In the genomic region with DNA sequence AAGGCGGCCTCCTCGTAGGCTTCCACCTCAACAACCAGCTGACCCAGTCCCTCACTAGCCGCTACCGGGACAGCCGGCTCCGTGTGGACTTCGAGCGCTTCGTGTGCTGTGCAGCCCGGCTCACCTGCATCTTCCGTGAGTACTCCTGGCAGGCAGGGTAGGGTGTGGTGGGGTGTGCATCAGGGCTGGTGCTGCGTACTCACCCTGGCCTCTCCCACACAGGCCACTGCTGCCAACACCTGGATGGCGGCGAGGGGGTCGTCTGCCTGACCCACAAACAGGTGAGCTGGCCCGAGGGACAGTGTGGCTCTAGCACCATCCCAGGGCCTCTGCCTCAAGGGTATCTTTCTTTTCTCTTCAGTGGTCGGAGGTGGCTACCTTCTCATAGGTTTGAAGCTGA, we compare ENCODE assay signal across 37 mouse cellular contexts. TPM values are rescaled to one million over a fixed set of nuclear protein-coding genes. Genes with fewer than 3 reads are reported as not detected.
"Had no signal": no experiment of that assay in that cellular context is flagged by ENCODE, and none has a peak within 500 bp of the region (broad histone marks: within the 10 kb centered on the region; RNA-seq: fewer than 3 reads in every experiment).

No protein-coding gene starts in this region.

- H3K9ac ChIP-seq: limb, embryonic 12.5 days; limb, embryonic 13.5 days; limb, embryonic 15.5 days; liver, embryonic 12.5 days; liver, embryonic 13.5 days; liver, embryonic 14.5 days; liver, embryonic 15.5 days; liver, postnatal 0 days; lung, embryonic 14.5 days; lung, embryonic 15.5 days; midbrain, embryonic 12.5 days; midbrain, embryonic 13.5 days; midbrain, embryonic 15.5 days had no signal

- ATAC-seq: liver, embryonic 12.5 days; liver, postnatal 0 days; lung, postnatal 0 days; midbrain, embryonic 13.5 days; midbrain, embryonic 15.5 days; midbrain, embryonic 16.5 days had no signal

- H3K9me3 ChIP-seq: limb, embryonic 10.5 days; limb, embryonic 12.5 days; limb, embryonic 13.5 days; limb, embryonic 15.5 days; liver, embryonic 12.5 days; liver, embryonic 13.5 days; liver, embryonic 15.5 days; lung, embryonic 15.5 days; midbrain, embryonic 10.5 days; midbrain, embryonic 12.5 days; midbrain, embryonic 13.5 days; midbrain, embryonic 15.5 days had no signal

- H3K27ac ChIP-seq: left cerebral cortex, adult 2 months; limb, embryonic 10.5 days; limb, embryonic 12.5 days; limb, embryonic 13.5 days; limb, embryonic 15.5 days; liver, embryonic 12.5 days; liver, embryonic 13.5 days; liver, embryonic 14.5 days; liver, embryonic 15.5 days; lung, embryonic 15.5 days; macrophage; midbrain, embryonic 10.5 days; midbrain, embryonic 12.5 days; midbrain, embryonic 13.5 days; midbrain, embryonic 15.5 days had no signal

- H3K4me3 ChIP-seq: left cerebral cortex, adult 2 months; limb, embryonic 10.5 days; limb, embryonic 12.5 days; limb, embryonic 13.5 days; limb, embryonic 15.5 days; liver, embryonic 12.5 days; liver, embryonic 13.5 days; liver, embryonic 15.5 days; lung, embryonic 15.5 days; midbrain, embryonic 10.5 days; midbrain, embryonic 12.5 days; midbrain, embryonic 13.5 days; midbrain, embryonic 15.5 days; myocyte had no signal

- H3K4me2 ChIP-seq: limb, embryonic 12.5 days; limb, embryonic 13.5 days; limb, embryonic 15.5 days; liver, embryonic 11.5 days; liver, embryonic 12.5 days; liver, embryonic 13.5 days; liver, embryonic 15.5 days; lung, embryonic 14.5 days; lung, embryonic 15.5 days; midbrain, embryonic 11.5 days; midbrain, embryonic 12.5 days; midbrain, embryonic 13.5 days; midbrain, embryonic 15.5 days had no signal

- DNase-seq: left cerebral cortex, postnatal 4 days; liver; liver, embryonic 13.5 days; liver, postnatal 0 days; lung, adult 18-20 months; lung, adult 2 months; lung, embryonic 14.5 days; lung, postnatal 10 days; lung, postnatal 14 days; lung, postnatal 36 days; lung, postnatal 4 days; midbrain, embryonic 14.5 days had no signal

RNA-seq across cellular contexts. Expression of a gene that starts 11.4 kb away (rescaled TPM):
- total RNA-seq: liver, adult 2 months; megakaryocyte progenitor cell, adult 5-6 weeks; megakaryocyte-erythroid progenitor cell, adult 5-6 weeks; monocyte, adult 5-6 weeks had no signal

RNA-seq across cellular contexts. Expression of a gene that starts 28.9 kb away (rescaled TPM):
- total RNA-seq: left cerebral cortex, adult 8-10 months; left cerebral cortex, postnatal 36 days; liver, adult 2 months; megakaryocyte-erythroid progenitor cell, adult 5-6 weeks; monocyte, adult 5-6 weeks had no signal
- polyA plus RNA-seq: liver, adult 2 months; liver, embryonic 11.5 days; liver, embryonic 12.5 days; macrophage had no signal
